Mouse (Mus musculus) midbrain, embryonic 11.5 days (tissue): ENCODE results near the gene Ttc32. TPM values are rescaled to one million over a fixed set of nuclear protein-coding genes. Genes with fewer than 3 reads are reported as not detected.
A peak's percentile ranks its signal among the peaks of the same experiment; 100 is the strongest.

Experiments used
- ATAC-seq: fragments of 200-750 bp; cut with Nextera tagmentation; 2 replicates; pipeline ENCODE4 v1.8.0; 2017; ENCODE audit warnings: moderate TSS enrichment, moderate library complexity; ENCODE audit not compliant: low FRiP score
- DNase-seq: peaks from one replicate; pipeline ENCODE4 v3.0.0; 2015; ENCODE audit warnings: low spot score; ENCODE audit errors: missing footprints
- H3K27ac ChIP-seq: fragments of 300-500 bp; sonication (generic); 2 replicates; pipeline ENCODE4 v1.5.1; 2014; ENCODE audit warnings: low read depth, low read length
- H3K27me3 ChIP-seq: fragments of 300-500 bp; sonication (generic); 2 replicates; pipeline ENCODE4 v1.6.1; 2014; ENCODE audit warnings: mild to moderate bottlenecking, low read length, moderate library complexity, mixed read lengths; ENCODE audit not compliant: control insufficient read depth, insufficient read depth
- H3K36me3 ChIP-seq: fragments of 300-500 bp; sonication (generic); 2 replicates; pipeline ENCODE4 v1.6.1; 2014; ENCODE audit warnings: mild to moderate bottlenecking, low read length, moderate library complexity, mixed read lengths; ENCODE audit not compliant: control insufficient read depth, insufficient read depth
- H3K4me1 ChIP-seq: fragments of 300-500 bp; sonication (generic); 2 replicates; pipeline ENCODE4 v1.6.1; 2014; ENCODE audit warnings: low read length; ENCODE audit not compliant: control insufficient read depth, insufficient read depth
- H3K4me2 ChIP-seq: fragments of 300-500 bp; sonication (generic); 2 replicates; pipeline ENCODE4 v1.6.1; 2014; ENCODE audit warnings: mild to moderate bottlenecking, moderate library complexity
- H3K4me3 ChIP-seq: fragments of 300-500 bp; sonication (generic); 2 replicates; pipeline ENCODE4 v1.5.1; 2014; ENCODE audit warnings: low read depth, low read length
- H3K9ac ChIP-seq: fragments of 300-500 bp; sonication (generic); 2 replicates; pipeline ENCODE4 v1.6.1; 2014; ENCODE audit warnings: low read length
- H3K9me3 ChIP-seq: fragments of 300-500 bp; sonication (generic); 2 replicates; pipeline ENCODE4 v1.6.1; 2016; ENCODE audit warnings: low read length; ENCODE audit not compliant: control insufficient read depth
- WGBS: fragments of 180-500 bp; shearing (Covaris S2); extraction: QIAGEN DNeasy Blood & Tissue Kit; methylation state at CpG from one replicate; pipeline ENCODE4 v1.1.7; 2014; 5-methylcytosine and 5-hydroxymethylcytosine counted together
- polyA plus RNA-seq: library from polyadenylated mRNA; unstranded; fragments of >200 nt; fragmentation: Nextera tagmentation; extraction: Ambion mirVana; gene quantifications from 2 replicates; pipeline ENCODE4 v1.2.1, GENCODE M21; 2014

Gene Ttc32
- 24.0 and 26.2 TPM in 2 replicates for polyA plus RNA-seq

DNA sequence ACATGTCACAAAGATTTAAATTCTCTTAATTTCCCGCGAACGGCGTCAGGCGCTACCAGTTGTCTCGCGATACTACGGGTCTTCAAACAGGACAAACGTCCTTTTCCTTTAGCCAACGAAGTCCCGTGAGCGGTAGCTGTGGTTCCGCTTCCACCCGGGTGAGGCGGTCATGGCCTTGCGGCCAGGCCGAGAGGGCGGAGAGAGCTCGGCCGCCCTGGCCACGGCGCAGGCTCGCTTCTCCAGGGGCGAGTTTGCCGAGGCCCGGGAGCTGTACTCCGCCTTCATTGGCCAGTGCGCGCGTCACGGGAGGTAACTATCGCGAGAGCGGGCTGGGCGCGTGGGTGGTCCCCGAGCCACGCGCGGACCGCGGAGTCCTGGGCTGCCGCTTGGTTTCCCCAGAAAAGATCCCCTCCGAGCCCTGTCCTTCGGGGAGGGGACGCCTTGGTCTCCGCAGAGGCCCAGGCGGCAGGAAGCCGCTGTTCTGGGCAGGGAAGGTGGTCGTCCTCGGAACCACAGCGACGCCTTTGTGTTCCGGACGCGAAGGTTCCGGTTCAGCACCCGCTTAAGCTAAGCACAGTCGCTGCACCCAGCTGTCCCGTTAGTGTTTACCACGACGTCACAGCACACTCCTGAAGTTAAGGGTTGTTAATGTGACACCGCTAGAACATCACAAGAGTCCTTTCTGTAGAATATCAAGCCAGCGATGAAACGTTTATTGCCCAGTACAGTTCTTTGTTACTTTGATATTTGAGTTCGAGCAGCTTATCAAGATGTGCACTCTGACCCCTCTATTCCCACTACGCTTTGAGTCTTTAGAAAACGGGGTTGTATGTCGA is at the start of gene Ttc32:
TSS of gene Ttc32 (plus strand) at position 110 of the 836 bp plus-strand sequence.
- no peaks in the 10 kb centered on the region for H3K36me3 ChIP-seq
- H3K27ac ChIP-seq: peak within 1 kb of the TSS; percentile 97
- H3K4me1 ChIP-seq: no peaks in the 10 kb centered on the region
- peak within 1 kb of the TSS; percentile 95 for H3K9ac ChIP-seq
- ATAC-seq (peak; percentile 97), DNase-seq (peak; percentile 100)
- H3K4me3 ChIP-seq: peak within 1 kb of the TSS; percentile 61
- WGBS: under 1% methylated on average over 67 of the region's 69 CpGs
- peak within 1 kb of the TSS; percentile 64 for H3K4me2 ChIP-seq
- no peaks in the 10 kb centered on the region for H3K27me3 ChIP-seq
- H3K9me3 ChIP-seq: no peaks in the 10 kb centered on the region

DNA sequence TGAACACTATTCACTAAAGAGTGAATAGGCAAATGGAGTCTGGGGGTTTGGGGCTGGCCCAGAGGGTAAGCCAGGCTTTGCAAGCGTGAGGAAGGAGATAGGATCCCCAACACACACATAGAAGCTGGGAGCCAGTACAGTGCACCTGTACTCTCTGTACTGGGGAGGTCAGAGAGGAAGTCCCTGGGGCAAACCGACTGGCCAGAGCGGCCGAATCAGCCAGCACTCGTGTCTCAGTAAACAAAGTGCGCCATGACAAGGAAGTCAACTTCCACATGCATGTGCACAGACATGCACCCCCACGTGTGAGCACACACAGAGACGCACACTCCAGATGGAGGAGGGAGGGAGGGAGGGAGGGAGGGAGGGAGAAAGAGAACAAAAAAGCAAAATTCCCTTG is 36.6 kb upstream of the Ttc32 start:
- WGBS: 86% methylated on average over 8 of the region's 8 CpGs
- no peak for ATAC-seq

DNA sequence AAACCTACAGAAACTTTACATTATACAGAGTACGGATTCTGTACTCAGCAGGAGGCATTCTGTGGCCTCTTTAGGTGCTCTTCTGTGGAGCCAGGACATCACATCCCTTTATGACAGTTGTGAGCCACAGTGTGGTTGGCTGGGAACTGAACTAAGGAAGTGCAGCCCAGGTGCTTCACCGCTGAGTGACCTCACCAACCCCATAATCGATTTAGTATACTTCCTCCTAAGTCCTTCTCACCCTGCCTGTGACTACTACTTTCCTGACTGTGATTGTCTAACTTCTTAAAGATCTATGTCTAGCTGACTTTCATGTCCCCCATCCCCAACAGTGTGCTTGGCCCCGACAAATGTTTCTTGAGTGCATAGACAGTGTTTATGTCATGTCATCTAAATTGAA is 31.5 kb upstream of the Ttc32 start:
- no peak overlapping the region for H3K4me2 ChIP-seq
- no peaks in the 10 kb centered on the region for H3K9me3 ChIP-seq
- H3K36me3 ChIP-seq: no peaks in the 10 kb centered on the region
- DNase-seq (no peak), ATAC-seq (no peak)
- H3K4me1 ChIP-seq: no peaks in the 10 kb centered on the region
- 86% methylated on average over 4 of the region's 4 CpGs for WGBS
- no peak overlapping the region for H3K9ac ChIP-seq
- no peak overlapping the region for H3K27ac ChIP-seq
- no peaks in the 10 kb centered on the region for H3K27me3 ChIP-seq
- no peak overlapping the region for H3K4me3 ChIP-seq

More for the DNA sequence above, 36.6 kb upstream of the Ttc32 start:
- H3K27me3 ChIP-seq: no peaks in the 10 kb centered on the region
- H3K4me3 ChIP-seq: no peak overlapping the region
- H3K27ac ChIP-seq: no peak overlapping the region
- H3K4me2 ChIP-seq: no peak overlapping the region
- peaks cover 2% of the 10 kb centered on the region; the same call in 1 of the 2 replicates for H3K36me3 ChIP-seq
- no peak for DNase-seq
- no peaks in the 10 kb centered on the region for H3K4me1 ChIP-seq
- H3K9ac ChIP-seq: no peak overlapping the region
- no peaks in the 10 kb centered on the region for H3K9me3 ChIP-seq

DNA sequence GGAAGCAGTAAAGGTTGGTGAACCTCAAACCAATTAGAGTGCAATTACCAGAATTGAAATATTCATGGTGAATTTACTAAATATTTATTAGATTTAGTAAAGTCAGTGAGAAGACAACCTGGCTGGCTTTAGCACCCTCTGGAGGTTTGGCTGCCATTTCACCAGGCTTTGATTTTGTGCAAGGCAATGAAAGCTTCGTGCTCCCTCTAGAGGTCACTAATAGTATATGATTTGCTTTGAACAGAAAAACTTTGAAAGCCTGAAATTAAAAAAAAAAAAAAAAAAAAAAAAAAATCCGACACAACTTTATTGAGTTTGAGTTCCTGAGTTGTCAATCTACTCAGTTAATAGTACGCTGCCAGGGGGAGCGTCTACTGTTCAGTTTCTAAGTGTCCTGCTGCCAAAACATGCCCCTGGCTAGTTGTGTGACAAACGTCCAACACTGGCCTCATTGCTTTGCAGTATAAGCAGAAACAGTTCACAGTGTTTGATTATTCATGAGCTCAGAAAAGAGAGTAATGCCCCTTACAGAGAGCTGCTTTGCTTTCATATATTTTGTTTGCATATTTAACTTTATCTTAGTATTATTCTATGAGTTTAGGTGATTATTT is 27.7 kb upstream of the Ttc32 start:
- ATAC-seq (0 out of 2 replicates have a peak, but pooled peaks have one; percentile 55), DNase-seq (peak; percentile 89)
- no peak overlapping the region for H3K9ac ChIP-seq
- no peak overlapping the region for H3K4me3 ChIP-seq
- WGBS: 20% methylated on average over 5 of the region's 5 CpGs
- H3K4me2 ChIP-seq: no peak overlapping the region
- no peaks in the 10 kb centered on the region for H3K9me3 ChIP-seq
- H3K4me1 ChIP-seq: no peaks in the 10 kb centered on the region
- no peaks in the 10 kb centered on the region for H3K36me3 ChIP-seq
- no peak overlapping the region for H3K27ac ChIP-seq
- no peaks in the 10 kb centered on the region for H3K27me3 ChIP-seq

DNA sequence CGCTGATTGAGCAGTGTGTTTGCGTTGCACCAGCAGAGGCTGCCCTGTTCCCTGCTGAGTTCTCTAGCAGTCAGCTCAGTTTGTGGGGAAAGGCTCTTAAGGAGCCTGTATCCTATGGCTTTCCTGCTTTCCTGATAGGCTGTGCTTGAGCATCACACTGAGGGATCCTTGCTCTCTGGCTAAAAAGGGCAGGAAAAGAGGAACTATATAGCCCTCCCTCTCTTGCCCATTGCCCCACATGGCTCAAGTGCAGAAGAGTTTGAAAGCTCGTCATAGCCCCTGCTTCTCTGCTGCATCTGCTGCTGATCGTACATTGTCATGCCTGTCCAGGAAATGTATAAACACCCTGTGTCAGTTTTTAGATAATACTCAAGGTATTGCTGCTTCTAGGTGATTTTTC is 22.7 kb upstream of the Ttc32 start:
- ATAC-seq: no peak

DNA sequence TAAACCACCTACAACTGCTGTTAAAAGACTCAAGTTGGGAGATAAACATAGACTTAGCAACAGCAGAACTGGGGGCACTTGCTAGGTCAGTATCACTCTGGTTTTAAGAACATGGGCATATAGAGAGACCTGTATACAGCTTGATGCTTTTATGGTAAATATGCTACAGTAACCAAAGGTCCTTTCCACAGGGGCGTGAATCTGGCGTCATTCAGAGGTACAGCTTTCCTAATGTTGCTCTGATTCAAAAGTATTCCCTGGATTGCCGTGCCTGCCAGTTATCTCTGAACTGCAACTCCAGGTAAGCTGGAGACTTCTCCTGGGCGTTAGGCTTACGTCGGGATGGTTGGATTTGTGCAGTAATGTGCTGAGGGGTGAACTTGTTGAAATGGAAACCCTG is 22.0 kb upstream of the Ttc32 start:
- no peaks in the 10 kb centered on the region for H3K36me3 ChIP-seq
- 98% methylated on average over 6 of the region's 6 CpGs for WGBS
- ATAC-seq: no peak

More for the DNA sequence above, 22.7 kb upstream of the Ttc32 start:
- H3K27me3 ChIP-seq: no peaks in the 10 kb centered on the region
- no peak overlapping the region for H3K9ac ChIP-seq
- H3K36me3 ChIP-seq: no peaks in the 10 kb centered on the region
- WGBS: 68% methylated on average over 4 of the region's 4 CpGs
- no peak overlapping the region for H3K4me2 ChIP-seq
- no peaks in the 10 kb centered on the region for H3K9me3 ChIP-seq
- H3K27ac ChIP-seq: no peak overlapping the region
- DNase-seq: no peak
- H3K4me3 ChIP-seq: no peak overlapping the region
- no peaks in the 10 kb centered on the region for H3K4me1 ChIP-seq

DNA sequence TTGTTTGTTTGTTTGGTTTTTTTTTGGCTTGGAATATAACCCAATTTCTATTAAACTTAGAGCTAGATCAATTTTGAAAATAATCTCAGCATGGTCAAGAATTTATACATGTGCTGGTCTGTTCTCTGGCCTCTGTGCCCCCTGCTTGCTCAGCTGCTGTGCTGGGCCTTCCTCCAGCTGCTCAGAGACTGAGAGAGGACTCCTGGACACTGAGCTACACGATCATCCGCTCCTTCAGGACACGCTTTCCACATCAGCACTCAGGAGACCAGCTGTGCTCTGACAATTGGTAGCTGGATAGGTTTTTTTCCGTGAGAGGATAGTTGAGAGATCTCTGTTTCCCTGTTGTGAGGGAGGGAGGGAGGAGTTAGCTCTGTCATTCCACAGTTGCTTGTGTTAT is 19.5 kb upstream of the Ttc32 start:
- Histone ChIP-seq H3K27ac (no peak overlapping the region), H3K27me3 (no peaks in the 10 kb centered on the region), H3K9me3 (no peaks in the 10 kb centered on the region), H3K4me2 (no peak overlapping the region), H3K36me3 (no peaks in the 10 kb centered on the region), H3K4me3 (no peak overlapping the region), H3K4me1 (no peaks in the 10 kb centered on the region), H3K9ac (no peak overlapping the region)
- peak; percentile 49 for DNase-seq
- WGBS: 73% methylated on average over 4 of the region's 4 CpGs
- ATAC-seq: no peak

More for the DNA sequence above, 22.0 kb upstream of the Ttc32 start:
- Histone ChIP-seq H3K9ac (no peak overlapping the region), H3K27ac (no peak overlapping the region), H3K4me3 (no peak overlapping the region), H3K4me2 (no peak overlapping the region), H3K27me3 (no peaks in the 10 kb centered on the region), H3K9me3 (no peaks in the 10 kb centered on the region), H3K4me1 (no peaks in the 10 kb centered on the region)
- DNase-seq: peak; percentile 61

DNA sequence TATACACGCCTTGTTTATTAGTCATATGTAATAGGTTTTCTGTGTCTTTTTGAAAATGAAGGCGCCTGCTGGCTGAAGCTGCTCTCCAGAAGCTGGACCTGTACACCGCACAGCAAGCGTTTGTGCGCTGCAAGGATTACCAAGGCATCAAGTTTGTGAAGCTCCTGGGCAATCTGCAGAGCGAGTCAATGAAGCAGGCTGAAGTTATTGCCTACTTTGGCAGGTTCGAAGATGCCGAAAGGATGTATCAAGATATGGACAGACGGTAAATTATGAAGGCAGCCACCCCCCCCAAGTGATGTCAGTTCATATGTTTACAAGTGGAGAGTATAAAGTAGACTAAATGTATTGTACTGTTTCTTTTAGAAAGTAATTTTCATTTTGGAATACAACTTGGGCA is 13.4 kb upstream of the Ttc32 start:
- no peak for ATAC-seq

DNA sequence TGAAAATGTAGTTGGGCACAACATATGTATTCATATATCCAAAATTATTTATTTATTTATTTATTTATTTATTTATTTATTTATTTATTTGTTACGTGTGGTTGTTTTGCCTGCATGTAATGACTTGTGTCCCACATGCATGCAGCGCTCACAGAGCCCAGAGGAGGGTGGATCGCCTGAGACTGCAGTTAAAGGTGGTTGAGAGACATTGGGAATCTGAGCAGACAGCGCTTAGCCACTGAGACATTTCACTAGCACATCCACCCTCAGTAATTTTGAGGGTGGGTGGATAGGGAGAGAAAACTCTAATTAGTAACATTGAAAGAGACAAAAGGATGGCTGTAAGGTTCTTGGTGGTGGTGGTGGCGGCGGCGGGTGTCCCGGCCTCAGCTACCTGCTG is 9.4 kb upstream of the Ttc32 start:
- H3K9me3 ChIP-seq: no peaks in the 10 kb centered on the region
- H3K4me1 ChIP-seq: no peaks in the 10 kb centered on the region
- no peak overlapping the region for H3K4me3 ChIP-seq
- DNase-seq (peak; percentile 51), ATAC-seq (no peak)
- H3K9ac ChIP-seq: no peak overlapping the region
- H3K27me3 ChIP-seq: no peaks in the 10 kb centered on the region
- 85% methylated on average over 8 of the region's 8 CpGs for WGBS
- no peak overlapping the region for H3K4me2 ChIP-seq
- H3K27ac ChIP-seq: no peak overlapping the region
- no peaks in the 10 kb centered on the region; the same call in 1 of the 2 replicates for H3K36me3 ChIP-seq

More for the DNA sequence above, 13.4 kb upstream of the Ttc32 start:
- Histone ChIP-seq H3K9me3 (no peaks in the 10 kb centered on the region), H3K4me1 (no peaks in the 10 kb centered on the region), H3K36me3 (no peaks in the 10 kb centered on the region; the same call in 1 of the 2 replicates), H3K27ac (no peak overlapping the region), H3K27me3 (no peaks in the 10 kb centered on the region), H3K4me3 (no peak overlapping the region), H3K9ac (no peak overlapping the region), H3K4me2 (no peak overlapping the region)
- 95% methylated on average over 9 of the region's 9 CpGs for WGBS
- DNase-seq: peak; percentile 65
